Mouse (Mus musculus): ENCODE data around the gene Inppl1.

DNA sequence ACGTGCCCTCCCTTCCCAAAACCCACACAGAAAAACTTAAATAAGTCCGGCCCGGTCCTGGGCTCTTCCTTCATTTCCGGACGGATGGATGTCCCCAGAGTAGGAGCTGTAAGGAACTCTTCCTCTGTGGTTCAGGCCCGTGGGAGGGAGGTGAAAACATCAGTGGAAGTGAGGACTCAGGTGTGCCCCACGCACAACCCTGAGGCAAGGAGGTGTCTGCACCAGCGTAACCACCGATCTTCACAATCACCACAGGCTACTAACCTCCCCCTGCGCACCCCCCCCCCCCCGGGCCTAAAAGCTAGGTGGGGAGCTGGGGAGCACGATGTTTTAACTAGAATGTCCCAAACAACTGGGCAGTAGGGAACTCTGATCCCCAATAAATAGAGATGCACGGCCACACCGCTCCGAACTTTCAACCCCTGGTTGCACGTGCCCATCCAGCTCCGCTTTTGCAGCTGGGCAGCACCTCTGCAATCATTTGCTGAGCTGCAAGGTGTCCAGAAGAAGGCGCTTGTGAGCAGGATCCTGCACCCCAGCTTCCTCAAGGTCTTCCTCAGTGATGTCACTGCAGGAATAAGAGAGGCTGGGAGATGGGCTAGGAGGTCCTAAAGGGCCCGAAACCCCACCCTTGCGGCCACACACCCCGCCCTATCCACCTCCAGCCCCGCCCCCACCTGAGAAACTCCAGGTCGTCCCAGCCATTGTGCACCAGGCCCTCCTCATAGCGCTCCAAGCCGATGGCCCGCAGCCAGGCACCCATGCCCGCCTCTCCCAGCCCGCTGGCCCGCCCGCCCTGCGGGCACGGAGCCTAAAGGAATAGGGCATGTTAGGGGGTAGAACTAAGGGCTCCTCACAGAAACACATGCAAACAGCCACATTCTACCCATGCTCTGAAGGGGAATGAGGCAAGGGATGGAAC is 14.9 kb downstream of the Inppl1 start:
- TF ChIP-seq CTCF (IDR thresholded peaks at IDR 0.05; ENCODE audit: borderline replicate concordance, insufficient read depth, low read length) (peak; percentile 42; the same call in 1 of the 2 replicates), POLR2A (IDR thresholded peaks at IDR 0.05; ENCODE audit: low read depth, low read length) (no peak)

Measured in embryonic fibroblast, embryonic 13.5 days (primary cell).